Mouse (Mus musculus) left cerebral cortex, postnatal 10 days (tissue): Measurements from ENCODE around the gene Misp. TPM values are rescaled to one million over a fixed set of nuclear protein-coding genes. Genes with fewer than 3 reads are reported as not detected.

ENCODE experiments used
- microRNA-seq: library from miRNA; unstranded; fragments of <30 nt; microRNA quantifications from one replicate; pipeline ENCODE4 v1.2.0, GENCODE M21; 2022
- total RNA-seq, 2 experiments: library from RNA; stranded (reverse); gene quantifications; 2 replicates each; pipeline ENCODE4 v1.2.3; 2021

Misp gene
- total RNA-seq, 2 experiments from 2014 or later, result 0.30 to 0.51 TPM

Small RNAs within 50 kb of the gene (microRNA-seq; reads per million reads assigned to microRNA genes)
- gene Mir6910, result not detected

Other genes with a start within 250 kb of the Misp start
- gene Theg, start 233.7 kb upstream of the Misp start, total RNA-seq, result not detected
- gene C2cd4c, start 207.0 kb upstream of the Misp start, total RNA-seq, result 10 to 100 TPM; 13.3 to 14.2 TPM
- 10 to 100 TPM; 47.1 to 50.7 TPM for gene Shc2, start 183.1 kb upstream of the Misp start, total RNA-seq
- gene Odf3l2, start 175.3 kb upstream of the Misp start, total RNA-seq, result under 1 TPM; 0.39 to 0.73 TPM
- gene Madcam1, start 156.4 kb upstream of the Misp start, total RNA-seq, result under 1 TPM; 0.47 to 0.49 TPM
- gene Tpgs1, start 151.6 kb upstream of the Misp start, total RNA-seq, result 10 to 100 TPM; 69.6 to 72.6 TPM
- gene Cdc34, start 138.8 kb upstream of the Misp start, total RNA-seq, result 10 to 100 TPM; 64.9 to 66.8 TPM
- gene Gzmm, start 132.0 kb upstream of the Misp start, total RNA-seq, result 1 to 10 TPM; 1.2 to 1.5 TPM
- 100 to 1,000 TPM; 697 to 706 TPM for gene Bsg, start 116.5 kb upstream of the Misp start, total RNA-seq
- gene Hcn2, start 104.4 kb upstream of the Misp start, total RNA-seq, result 10 to 100 TPM; 75.5 to 80.0 TPM
- 10 to 100 TPM; 40.1 to 43.7 TPM for gene Polrmt, start 74.4 kb upstream of the Misp start, total RNA-seq
- gene Fgf22, start 65.9 kb upstream of the Misp start, total RNA-seq, result 1 to 10 TPM; 1.9 to 3.0 TPM
- gene Rnf126, start 54.0 kb upstream of the Misp start, total RNA-seq, result 10 to 100 TPM; 90.7 to 95.8 TPM
- 1 to 10 TPM; 1.7 to 2.6 TPM for gene Fstl3, start 43.7 kb upstream of the Misp start, total RNA-seq
- gene Prss57, start 30.0 kb upstream of the Misp start, total RNA-seq, result under 1 TPM; 0.32 to 0.54 TPM
- gene Palm, start 27.4 kb upstream of the Misp start, total RNA-seq, result 100 to 1,000 TPM; 430 to 432 TPM
- 10 to 100 TPM; 58.2 to 62.2 TPM for gene Ptbp1, start 33.4 kb downstream of the Misp start, total RNA-seq
- gene Prtn3, start 53.5 kb downstream of the Misp start, total RNA-seq, result 1 to 10 TPM; 4.5 to 5.2 TPM
- 100 to 1,000 TPM; 135 to 142 TPM for gene Plppr3, start 53.6 kb downstream of the Misp start, total RNA-seq
- gene Elane, start 65.3 kb downstream of the Misp start, total RNA-seq, result not detected
- gene Cfd, start 69.9 kb downstream of the Misp start, total RNA-seq, result not detected
- 10 to 100 TPM; 55.4 to 61.9 TPM for gene Med16, start 87.9 kb downstream of the Misp start, total RNA-seq
- gene Gm26602, start 89.9 kb downstream of the Misp start, total RNA-seq, result not detected
- 1 to 10 TPM; 6.8 to 8.4 TPM for gene Kiss1r, start 96.0 kb downstream of the Misp start, total RNA-seq
- 100 to 1,000 TPM; 389 to 406 TPM for gene R3hdm4, start 100.2 kb downstream of the Misp start, total RNA-seq
- 1 to 10 TPM; 6.0 to 7.1 TPM for gene Arid3a, start 106.1 kb downstream of the Misp start, total RNA-seq
- gene Wdr18, start 139.2 kb downstream of the Misp start, total RNA-seq, result 10 to 100 TPM; 46.2 to 49.9 TPM
- under 1 TPM; 0.24 to 0.28 TPM for gene Grin3b, start 149.7 kb downstream of the Misp start, total RNA-seq
- 100 to 1,000 TPM; 136 TPM for gene Tmem259, start 163.3 kb downstream of the Misp start, total RNA-seq
- gene Cnn2, start 167.6 kb downstream of the Misp start, total RNA-seq, result 10 to 100 TPM in 1 of 2 experiments, 1 to 10 TPM in 1; 8.9 to 12.4 TPM
- 1 to 10 TPM; 8.5 to 9.8 TPM for gene Abca7, start 175.5 kb downstream of the Misp start, total RNA-seq
- 1 to 10 TPM; 3.3 to 4.5 TPM for gene Arhgap45, start 195.7 kb downstream of the Misp start, total RNA-seq
- gene Polr2e, start 218.8 kb downstream of the Misp start, total RNA-seq, result 10 to 100 TPM; 64.1 to 66.0 TPM
- gene Gpx4, start 226.2 kb downstream of the Misp start, total RNA-seq, result 100 to 1,000 TPM; 436 to 469 TPM